Mouse (Mus musculus) left cerebral cortex, postnatal 10 days (tissue): Measurements from ENCODE around the gene Ankra2. TPM values are rescaled to one million over a fixed set of nuclear protein-coding genes. Genes with fewer than 3 reads are reported as not detected.

ENCODE experiments used
- DNase-seq, 2 experiments: peaks; one replicate each; pipeline ENCODE4 v3.0.0; 2021 to 2022; ENCODE audit warnings: low spot score in 2 of 2, mixed read lengths in 1 of 2; ENCODE audit errors: extremely low spot score in 1 of 2
- intact Hi-C: fragments of 180-260 bp; cut with DNase I; formaldehyde crosslinking; loops from one replicate; pipeline ENCODE4 v1.15.1; 2025
- total RNA-seq, 2 experiments: library from RNA; stranded (reverse); gene quantifications; 2 replicates each; pipeline ENCODE4 v1.2.3; 2021

Ankra2 gene
- 10 to 100 TPM; 62.1 to 62.4 TPM for total RNA-seq

GRCm38 (mm10) chr13:98262636-98263457, at the start of gene Ankra2, which contains the start of gene Utp15:
Gene Ankra2 (plus strand): TSS chr13:98263074.
Gene Utp15 (minus strand): TSS chr13:98263041.
- peak; percentile 98 to 99 for DNase-seq
- intact Hi-C loops = no loop called here

GRCm38 (mm10) chr13:98222848-98223247, 40.0 kb upstream of the Ankra2 start:
- intact Hi-C loops = loop anchor here (5.0 kb wide), 1 partner anchor 191 kb away; no protein-coding TSS in a partner anchor
- no peak for DNase-seq

- intact Hi-C loops = no loop called here
- no peak for DNase-seq
Observed at GRCm38 (mm10) chr13:98226225-98226624, 36.6 kb upstream of the Ankra2 start.

- intact Hi-C loops = no loop called here
- no peak for DNase-seq
Observed at GRCm38 (mm10) chr13:98230511-98230910, 32.4 kb upstream of the Ankra2 start.

GRCm38 (mm10) chr13:98235451-98235850, 27.4 kb upstream of the Ankra2 start:
- intact Hi-C loops = no loop called here
- DNase-seq = no peak

GRCm38 (mm10) chr13:98239978-98240641, 22.8 kb upstream of the Ankra2 start:
- intact Hi-C loops = loop anchor here (2.0 to 5.0 kb wide), 2 partner anchors 209 to 1003 kb away; no protein-coding TSS in a partner anchor
- peak; percentile 69 to 73 for DNase-seq

- intact Hi-C loops = loop anchor here (2.0 to 5.0 kb wide), 2 partner anchors 211 to 1004 kb away; no protein-coding TSS in a partner anchor
- no peak for DNase-seq
Observed at GRCm38 (mm10) chr13:98241531-98242282, 21.2 kb upstream of the Ankra2 start.

- no peak for DNase-seq
- intact Hi-C loops = loop anchor here (5.0 kb wide), 1 partner anchor 1007 kb away; no protein-coding TSS in a partner anchor
Observed at GRCm38 (mm10) chr13:98244571-98245350, 18.1 kb upstream of the Ankra2 start.

GRCm38 (mm10) chr13:98245386-98245785, 17.5 kb upstream of the Ankra2 start:
- intact Hi-C loops = no loop called here
- DNase-seq = no peak

- intact Hi-C loops = no loop called here
- DNase-seq = no peak
Observed at GRCm38 (mm10) chr13:98249594-98249993, 13.3 kb upstream of the Ankra2 start.

GRCm38 (mm10) chr13:98254921-98255320, 8.0 kb upstream of the Ankra2 start:
- intact Hi-C loops = no loop called here
- peak; percentile 68 to 74 for DNase-seq

- intact Hi-C loops = no loop called here
Observed at GRCm38 (mm10) chr13:98263458-98263987, 649 bp downstream of the Ankra2 start.

GRCm38 (mm10) chr13:98264111-98264510, 1.2 kb downstream of the Ankra2 start:
- no peak for DNase-seq
- intact Hi-C loops = no loop called here

More at GRCm38 (mm10) chr13:98263458-98263987, 649 bp downstream of the Ankra2 start:
- no peak for DNase-seq

- intact Hi-C loops = no loop called here
- DNase-seq = no peak
Observed at GRCm38 (mm10) chr13:98274023-98274422, 11.1 kb downstream of the Ankra2 start.

- DNase-seq = no peak
- intact Hi-C loops = no loop called here
Observed at GRCm38 (mm10) chr13:98275646-98276045, 12.8 kb downstream of the Ankra2 start.

GRCm38 (mm10) chr13:98276253-98276652, 13.4 kb downstream of the Ankra2 start:
- DNase-seq = no peak
- intact Hi-C loops = no loop called here

GRCm38 (mm10) chr13:98277501-98277900, 14.6 kb downstream of the Ankra2 start:
- no peak for DNase-seq
- intact Hi-C loops = no loop called here

- intact Hi-C loops = no loop called here
- no peak for DNase-seq
Observed at GRCm38 (mm10) chr13:98279686-98280085, 16.8 kb downstream of the Ankra2 start, which contains the start of gene Gm21976. Gene Gm21976 (plus strand): TSS chr13:98279887.
